Mouse (Mus musculus): ENCODE results near the gene Tor1aip2.

DNA sequence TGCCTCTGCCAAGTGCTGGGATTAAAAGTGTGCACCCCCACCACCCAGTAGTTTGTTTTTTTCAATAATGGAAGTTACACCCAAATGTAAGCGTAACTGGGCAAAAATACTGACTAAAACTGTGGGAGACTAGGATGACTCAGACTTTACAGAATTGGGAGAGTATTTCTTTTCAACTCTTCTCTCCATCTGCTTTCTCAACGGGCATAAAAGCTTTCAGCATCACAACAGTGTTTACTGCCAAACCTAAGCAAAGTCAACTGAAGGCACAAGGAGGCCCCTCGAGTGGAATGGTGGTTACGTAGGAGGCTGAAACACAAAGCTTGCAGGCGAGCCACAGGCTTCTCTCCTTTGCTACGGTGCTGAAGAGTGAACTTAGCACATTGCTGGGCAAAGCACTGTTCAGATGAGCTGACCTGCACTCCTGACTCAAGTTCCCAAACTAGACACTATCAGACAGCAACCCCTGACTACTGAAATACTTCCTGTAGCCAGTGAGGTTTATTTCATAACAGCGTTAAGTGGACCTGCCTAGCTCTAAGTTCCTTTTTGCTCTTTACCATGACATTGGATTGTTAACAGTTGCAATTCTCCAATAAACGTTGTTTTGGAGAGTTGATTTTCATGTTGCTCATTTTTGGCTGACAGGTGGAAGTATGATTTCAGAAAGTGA, 10.2 kb upstream of the Tor1aip2 start:
- TF ChIP-seq MAFK (IDR thresholded peaks at IDR 0.05; ENCODE audit: insufficient read depth, low read depth, low read length) (no peak), CHD2 (IDR thresholded peaks at IDR 0.05; ENCODE audit: low read depth, low read length) (no peak), ZNF384 (IDR thresholded peaks at IDR 0.05; ENCODE audit: low read depth, low read length) (no peak), ZC3H11A (IDR thresholded peaks at IDR 0.05; ENCODE audit: borderline replicate concordance, low read depth, low read length) (no peak), HCFC1 (IDR thresholded peaks at IDR 0.05; ENCODE audit: borderline replicate concordance, insufficient read depth, low read length) (no peak)

Data from ES-E14 (cell line).